Mouse (Mus musculus) MEL (cell line): ENCODE results near the gene Phospho1.

Source experiments
- CTCF ChIP-seq, 3 experiments: IDR thresholded peaks in 2 of 3; conservative IDR thresholded peaks in 1 of 3; 2 replicates each; pipeline ENCODE4 v1.5.1; 2011 to 2012; ENCODE audit warnings: low read length in 3 of 3, low read depth in 2 of 3, mild to moderate bottlenecking in 2 of 3, improper control_type of control experiment in 1 of 3, inconsistent platforms in 1 of 3, mixed read lengths in 1 of 3, moderate library complexity in 1 of 3; ENCODE audit not compliant: control insufficient read depth in 1 of 3, insufficient read depth in 1 of 3, poor library complexity in 1 of 3, severe bottlenecking in 1 of 3
- EP300 ChIP-seq, 2 experiments: IDR thresholded peaks; 2 replicates each; pipeline ENCODE4 v1.6.1; 2011; ENCODE audit warnings: improper control_type of control experiment in 2 of 2, low read length in 2 of 2, low read depth in 1 of 2, mild to moderate bottlenecking in 1 of 2
- MXI1 ChIP-seq: IDR thresholded peaks from 2 replicates; pipeline ENCODE4 v1.6.1; 2011; ENCODE audit warnings: mild to moderate bottlenecking, low read depth, low read length, improper control_type of control experiment
- NRF1 ChIP-seq: IDR thresholded peaks from 2 replicates; pipeline ENCODE4 v1.6.1; 2014; ENCODE audit warnings: low read depth, mild to moderate bottlenecking, inconsistent platforms, low read length, improper control_type of control experiment, moderate library complexity; ENCODE audit not compliant: poor library complexity, insufficient read depth, severe bottlenecking
- POLR2A ChIP-seq, 2 experiments: IDR thresholded peaks; 2 replicates each; pipeline ENCODE4 v1.6.1; 2011 to 2012; ENCODE audit warnings: low read length in 2 of 2, mild to moderate bottlenecking in 2 of 2, control low read depth in 1 of 2, improper control_type of control experiment in 1 of 2, low read depth in 1 of 2, moderate library complexity in 1 of 2; ENCODE audit not compliant: control insufficient read depth in 1 of 2, insufficient read depth in 1 of 2, poor library complexity in 1 of 2

DNA sequence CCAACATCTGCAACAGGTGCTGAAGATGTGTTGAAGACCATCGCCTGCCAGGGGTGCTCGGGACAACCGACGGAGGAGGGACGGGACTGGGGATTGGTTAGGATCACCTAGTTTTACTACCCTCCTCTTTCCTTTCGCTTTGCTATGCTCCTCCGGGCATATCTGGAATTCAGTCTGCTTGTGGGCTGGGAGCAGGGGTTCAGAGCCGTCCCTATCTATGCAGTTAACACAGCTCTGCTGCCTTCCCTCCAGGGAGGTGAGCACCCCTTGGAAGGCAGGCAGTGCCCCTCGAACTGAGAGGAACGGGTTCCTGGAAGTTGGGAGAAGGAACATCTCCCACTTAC lies 6.9 kb downstream of the Phospho1 start:
- TF ChIP-seq POLR2A (IDR thresholded peaks at IDR 0.05; ENCODE audit: control insufficient read depth in 1 of 2, insufficient read depth in 1 of 2, low read depth in 1 of 2, low read length in 2 of 2, poor library complexity in 1 of 2), result no peak
- no peak for TF ChIP-seq CTCF (IDR thresholded peaks at IDR 0.05 in 2 of 3, conservative IDR thresholded peaks at IDR 0.05 in 1 of 3; ENCODE audit: control insufficient read depth in 1 of 3, insufficient read depth in 1 of 3, low read depth in 2 of 3, low read length in 3 of 3, poor library complexity in 1 of 3, severe bottlenecking in 1 of 3)
- TF ChIP-seq MXI1, result no peak
- no peak for TF ChIP-seq EP300 (IDR thresholded peaks at IDR 0.05; ENCODE audit: low read depth in 1 of 2, low read length in 2 of 2)
- TF ChIP-seq NRF1, result no peak
